Mouse (Mus musculus): Measurements from ENCODE around the gene Coq5.

DNA sequence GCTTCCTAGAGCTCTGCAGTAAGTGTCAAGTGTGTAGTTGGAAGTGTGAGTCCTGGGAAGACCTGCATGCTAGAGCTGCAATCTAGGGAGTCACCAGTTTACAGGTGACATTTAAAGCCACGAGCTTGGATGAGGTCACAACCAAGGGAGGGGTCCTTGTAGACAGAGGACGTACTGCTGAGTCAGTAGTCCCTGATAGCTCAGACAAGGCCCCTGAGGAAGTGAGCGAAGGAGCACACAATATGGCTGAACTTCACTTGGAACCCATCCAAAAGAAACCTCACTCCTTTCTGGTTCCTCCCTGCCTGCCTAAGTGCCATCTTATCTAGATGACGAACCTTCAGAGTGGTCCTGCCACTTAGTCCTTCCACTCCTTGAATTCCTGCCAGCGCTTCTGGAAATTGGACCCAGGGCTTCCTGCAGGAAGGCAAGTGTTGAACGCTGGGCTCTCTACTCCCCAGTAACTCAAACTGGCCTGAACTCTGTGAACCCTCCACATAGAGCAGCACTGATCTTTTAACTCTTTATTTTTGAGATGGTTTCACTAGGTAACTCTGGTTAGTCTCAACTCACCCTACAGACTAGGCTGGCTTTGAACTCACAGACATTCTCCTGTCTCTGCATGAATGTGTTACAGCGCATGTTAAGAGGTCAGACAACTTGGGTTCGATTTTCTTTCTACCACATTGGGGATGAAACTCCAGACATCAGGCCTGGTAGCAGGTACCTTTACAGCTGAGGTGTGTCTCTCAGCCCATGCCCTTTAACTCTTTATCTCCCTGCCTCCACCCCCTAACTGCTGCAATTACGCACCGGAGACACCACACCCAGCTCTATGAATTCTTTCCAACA lies 33.6 kb downstream of the Coq5 start:
- no peak for TF ChIP-seq TCF12 (IDR thresholded peaks at IDR 0.05; ENCODE audit: low read depth, low read length)
- TF ChIP-seq CTCF (conservative IDR thresholded peaks at IDR 0.05 in 1 of 2, IDR thresholded peaks at IDR 0.05 in 1 of 2; ENCODE audit: low read depth in 2 of 2, low read length in 2 of 2): no peak

Measured in CH12.LX (cell line).